In genomic region chr3:144570816-144571487, GRCm38 (mm10) we compare ENCODE assay signal across 8 mouse cellular contexts. TPM values are rescaled to one million over a fixed set of nuclear protein-coding genes. Genes with fewer than 3 reads are reported as not detected.
DNase-seq lines count a peak whose midpoint lies in the region; ATAC-seq and TF ChIP-seq lines count a peak whose summit lies in the region.

No protein-coding gene starts in this region.

- H3K9ac ChIP-seq in kidney, embryonic 15.5 days: peak overlapping the region; percentile 91
- peak overlapping the region; percentile 93 for H3K9ac ChIP-seq in hindbrain, embryonic 12.5 days
- peak overlapping the region; percentile 89 for H3K9ac ChIP-seq in midbrain, embryonic 14.5 days (replicated peaks; ENCODE audit: low read length)

- TF ChIP-seq CTCF in bone marrow, adult 2 months (IDR thresholded peaks at IDR 0.05; ENCODE audit: control insufficient read depth, insufficient read depth, low read length): no peak

- H3K27me3 ChIP-seq in kidney, embryonic 15.5 days: no peaks in the 10 kb centered on the region
- no peaks in the 10 kb centered on the region for H3K27me3 ChIP-seq in hindbrain, embryonic 12.5 days
- no peaks in the 10 kb centered on the region for H3K27me3 ChIP-seq in midbrain, embryonic 14.5 days (ENCODE audit: control insufficient read depth, insufficient read depth, low read length)

- H3K4me2 ChIP-seq in kidney, embryonic 15.5 days: peak overlapping the region; percentile 57
- peak overlapping the region; percentile 60 for H3K4me2 ChIP-seq in hindbrain, embryonic 12.5 days (replicated peaks)
- H3K4me2 ChIP-seq in midbrain, embryonic 14.5 days (ENCODE audit: low read length): peak overlapping the region; percentile 68

- under 1% methylated on average over 25 of the region's 25 CpGs for WGBS in kidney, embryonic 15.5 days
- under 1% methylated on average over 25 of the region's 25 CpGs for WGBS in bone marrow, adult 2 months
- WGBS in hindbrain, embryonic 12.5 days: 2% methylated on average over 25 of the region's 25 CpGs
- under 1% methylated on average over 25 of the region's 25 CpGs for WGBS in midbrain, embryonic 14.5 days

- peak overlapping the region; percentile 94 for H3K27ac ChIP-seq in kidney, embryonic 15.5 days
- H3K27ac ChIP-seq in bone marrow, adult 2 months (ENCODE audit: control insufficient read depth, insufficient read depth, low read depth, low read length, poor library complexity): peak overlapping the region; percentile 93
- peak overlapping the region; percentile 96 for H3K27ac ChIP-seq in hindbrain, embryonic 12.5 days
- H3K27ac ChIP-seq in midbrain, embryonic 14.5 days (replicated peaks; ENCODE audit: low read depth, low read length): peak overlapping the region; percentile 93

- H3K36me3 ChIP-seq in kidney, embryonic 15.5 days: peaks cover 25% of the 10 kb centered on the region
- H3K36me3 ChIP-seq in hindbrain, embryonic 12.5 days: no peaks in the 10 kb centered on the region; the same call in 1 of the 2 replicates
- H3K36me3 ChIP-seq in midbrain, embryonic 14.5 days (ENCODE audit: control insufficient read depth, insufficient read depth, low read length): peaks cover 14% of the 10 kb centered on the region

- H3K4me1 ChIP-seq in kidney, embryonic 15.5 days: peaks cover 29% of the 10 kb centered on the region
- H3K4me1 ChIP-seq in bone marrow, adult 2 months (ENCODE audit: control insufficient read depth, insufficient read depth, low read length): peaks cover 3% of the 10 kb centered on the region; the same call in 1 of the 2 replicates
- peaks cover 28% of the 10 kb centered on the region for H3K4me1 ChIP-seq in hindbrain, embryonic 12.5 days
- peaks cover 30% of the 10 kb centered on the region for H3K4me1 ChIP-seq in midbrain, embryonic 14.5 days (ENCODE audit: control insufficient read depth, insufficient read depth, low read length)

- peak overlapping the region; percentile 80 for H3K4me3 ChIP-seq in kidney, embryonic 15.5 days (replicated peaks)
- H3K4me3 ChIP-seq in bone marrow, adult 2 months (replicated peaks; ENCODE audit: control insufficient read depth, low read depth, low read length): peak overlapping the region; percentile 92
- peak overlapping the region; percentile 81 for H3K4me3 ChIP-seq in hindbrain, embryonic 12.5 days
- peak overlapping the region; percentile 85 for H3K4me3 ChIP-seq in midbrain, embryonic 14.5 days (replicated peaks; ENCODE audit: low read depth, low read length)

- no peak for TF ChIP-seq POLR2A in bone marrow, adult 2 months (IDR thresholded peaks at IDR 0.05; ENCODE audit: borderline replicate concordance, control insufficient read depth, low read depth, low read length)

- H3K9me3 ChIP-seq in kidney, embryonic 15.5 days (replicated peaks): no peaks in the 10 kb centered on the region
- H3K9me3 ChIP-seq in hindbrain, embryonic 12.5 days (replicated peaks): no peaks in the 10 kb centered on the region
- no peaks in the 10 kb centered on the region for H3K9me3 ChIP-seq in midbrain, embryonic 14.5 days (ENCODE audit: control insufficient read depth, low read length)

- no peak for DNase-seq in kidney, adult 9 months
- DNase-seq in midbrain, embryonic 14.5 days: no peak
- DNase-seq in layer of hippocampus, postnatal 25 days (ENCODE audit: extremely low spot score in 1 of 2, low spot score in 1 of 2): no peak
- DNase-seq in ovary, postnatal 36 days (ENCODE audit: low spot score): no peak
- no peak for DNase-seq in cerebellum, adult 8-10 months

- no peak for ATAC-seq in kidney, embryonic 15.5 days (replicated peaks; ENCODE audit: low FRiP score)
- no peak for ATAC-seq in hindbrain, embryonic 12.5 days (ENCODE audit: low FRiP score)
- no peak for ATAC-seq in midbrain, embryonic 14.5 days (ENCODE audit: low FRiP score, low TSS enrichment)

RNA-seq across cellular contexts. Expression of gene Selenof, which starts 0.8 kb away (rescaled TPM):
- polyA plus RNA-seq in kidney, embryonic 15.5 days (2015; fragmentation: Nextera tagmentation; extraction: Ambion mirVana): 618 and 674 TPM in 2 replicates
- polyA plus RNA-seq in bone marrow, adult 2 months (2011; ENCODE audit: insufficient read depth, insufficient read length, low replicate concordance, missing spikeins): 51.1 and 59.6 TPM in 2 replicates
- 452 and 477 TPM in 2 replicates for polyA plus RNA-seq in hindbrain, embryonic 12.5 days (2016; fragmentation: Nextera tagmentation; extraction: Ambion mirVana)
- 453 and 517 TPM in 2 replicates for polyA plus RNA-seq in midbrain, embryonic 14.5 days (2014; fragmentation: Nextera tagmentation; extraction: Ambion mirVana)
- total RNA-seq in layer of hippocampus, postnatal 25 days (2021): 100 to 1,000 TPM; 233 to 266 TPM

RNA-seq across cellular contexts. Expression of gene Hs2st1, which starts 1.0 kb away (rescaled TPM):
- 12.5 and 13.0 TPM in 2 replicates for polyA plus RNA-seq in kidney, embryonic 15.5 days (2015; fragmentation: Nextera tagmentation; extraction: Ambion mirVana)
- polyA plus RNA-seq in bone marrow, adult 2 months (2011; ENCODE audit: insufficient read depth, insufficient read length, low replicate concordance, missing spikeins): 3.0 and 5.2 TPM in 2 replicates
- polyA plus RNA-seq in hindbrain, embryonic 12.5 days (2016; fragmentation: Nextera tagmentation; extraction: Ambion mirVana): 24.1 and 25.1 TPM in 2 replicates
- polyA plus RNA-seq in midbrain, embryonic 14.5 days (2014; fragmentation: Nextera tagmentation; extraction: Ambion mirVana): 16.1 and 16.2 TPM in 2 replicates
- 10 to 100 TPM; 40.1 to 47.9 TPM for total RNA-seq in layer of hippocampus, postnatal 25 days (2021)
